Mouse (Mus musculus): ENCODE results near the gene Map2k2.

GRCm38 (mm10) chr10:81168087-81168431 is 62.3 kb downstream of the Map2k2 start:
- no peak for TF ChIP-seq CTCF (IDR thresholded peaks at IDR 0.05; ENCODE audit: borderline replicate concordance, insufficient read depth, low read length)
- peak; percentile 20; the same call in 1 of the 2 replicates for TF ChIP-seq POLR2A (IDR thresholded peaks at IDR 0.05; ENCODE audit: low read depth, low read length)
